Mouse (Mus musculus): ENCODE results near the gene Itpkc.

Gene Itpkc

GRCm38 (mm10) chr7:27237527-27237926 is 9.1 kb upstream of the Itpkc start:
- DNase-seq (ENCODE audit: low read depth, low spot score), result no peak

- DNase-seq (ENCODE audit: low read depth, low spot score), result no peak
Measured at GRCm38 (mm10) chr7:27235726-27236125, 7.3 kb upstream of the Itpkc start.

GRCm38 (mm10) chr7:27233300-27233699 is 4.8 kb upstream of the Itpkc start:
- no peak for DNase-seq (ENCODE audit: low read depth, low spot score)

- DNase-seq (ENCODE audit: low read depth, low spot score), result peak; percentile 95
Measured at GRCm38 (mm10) chr7:27232781-27233281, 4.4 kb upstream of the Itpkc start, which contains the start of gene Coq8b. Gene Coq8b, plus strand, starts transcription at chr7:27233023.

- peak; percentile 95 for DNase-seq (ENCODE audit: low read depth, low spot score)
Measured at GRCm38 (mm10) chr7:27231693-27232331, 3.4 kb upstream of the Itpkc start.

GRCm38 (mm10) chr7:27230781-27231180 is 2.3 kb upstream of the Itpkc start:
- no peak for DNase-seq (ENCODE audit: low read depth, low spot score)

GRCm38 (mm10) chr7:27228865-27229264 is 404 bp upstream of the Itpkc start:
- no peak for DNase-seq (ENCODE audit: low read depth, low spot score)

GRCm38 (mm10) chr7:27227676-27228075 is 785 bp downstream of the Itpkc start:
- peak; percentile 53 for DNase-seq (ENCODE audit: low read depth, low spot score)

- DNase-seq (ENCODE audit: low read depth, low spot score), result no peak
Measured at GRCm38 (mm10) chr7:27227276-27227675, 1.2 kb downstream of the Itpkc start.

- no peak for DNase-seq (ENCODE audit: low read depth, low spot score)
Measured at GRCm38 (mm10) chr7:27224877-27225575, 3.4 kb downstream of the Itpkc start.

- DNase-seq (ENCODE audit: low read depth, low spot score), result no peak
Measured at GRCm38 (mm10) chr7:27222538-27222937, 5.9 kb downstream of the Itpkc start.

- no peak for DNase-seq (ENCODE audit: low read depth, low spot score)
Measured at GRCm38 (mm10) chr7:27221939-27222338, 6.5 kb downstream of the Itpkc start.

- DNase-seq (ENCODE audit: low read depth, low spot score), result no peak
Measured at GRCm38 (mm10) chr7:27219937-27220336, 8.5 kb downstream of the Itpkc start.

GRCm38 (mm10) chr7:27218586-27218985 is 9.9 kb downstream of the Itpkc start:
- peak; percentile 83 for DNase-seq (ENCODE audit: low read depth, low spot score)

GRCm38 (mm10) chr7:27212626-27213025 is 15.8 kb downstream of the Itpkc start:
- no peak for DNase-seq (ENCODE audit: low read depth, low spot score)

- DNase-seq (ENCODE audit: low read depth, low spot score), result no peak
Measured at GRCm38 (mm10) chr7:27203730-27204449, 24.6 kb downstream of the Itpkc start.

GRCm38 (mm10) chr7:27198779-27199178 is 29.7 kb downstream of the Itpkc start:
- no peak for DNase-seq (ENCODE audit: low read depth, low spot score)

GRCm38 (mm10) chr7:27198355-27198754 is 30.1 kb downstream of the Itpkc start:
- DNase-seq (ENCODE audit: low read depth, low spot score), result peak; percentile 64

GRCm38 (mm10) chr7:27197634-27198033 is 30.8 kb downstream of the Itpkc start:
- DNase-seq (ENCODE audit: low read depth, low spot score), result no peak

- DNase-seq (ENCODE audit: low read depth, low spot score), result no peak
Measured at GRCm38 (mm10) chr7:27197136-27197535, 31.3 kb downstream of the Itpkc start.

GRCm38 (mm10) chr7:27195681-27196611 is 32.5 kb downstream of the Itpkc start, which contains the start of the genes BC024978 and Snrpa:
Gene BC024978, plus strand, starts transcription at chr7:27195781.
Gene Snrpa, minus strand, starts transcription at chr7:27196271.
- peak; percentile 100 for DNase-seq (ENCODE audit: low read depth, low spot score)

All from 3T3-L1 (cell line).